Mouse (Mus musculus) ES-Bruce4 (cell line): ENCODE measurements around the gene Ints1.

Source experiments
- CTCF ChIP-seq: IDR thresholded peaks from one replicate; pipeline ENCODE4 v1.8.1; 2011; ENCODE audit warnings: low read depth, low read length
- EP300 ChIP-seq: IDR thresholded peaks from 2 replicates; pipeline ENCODE4 v1.6.1; 2011; ENCODE audit warnings: low read depth, low read length; ENCODE audit not compliant: insufficient read depth
- POLR2A ChIP-seq: IDR thresholded peaks from one replicate; pipeline ENCODE4 v1.8.1; 2011; ENCODE audit warnings: low read length; ENCODE audit not compliant: insufficient read depth

GRCm38 (mm10) chr5:139734016-139734415, 41.5 kb downstream of the Ints1 start:
- TF ChIP-seq CTCF (no peak), EP300 (no peak), POLR2A (no peak)
